Mouse (Mus musculus): ENCODE measurements around the gene Wdr25.

DNA sequence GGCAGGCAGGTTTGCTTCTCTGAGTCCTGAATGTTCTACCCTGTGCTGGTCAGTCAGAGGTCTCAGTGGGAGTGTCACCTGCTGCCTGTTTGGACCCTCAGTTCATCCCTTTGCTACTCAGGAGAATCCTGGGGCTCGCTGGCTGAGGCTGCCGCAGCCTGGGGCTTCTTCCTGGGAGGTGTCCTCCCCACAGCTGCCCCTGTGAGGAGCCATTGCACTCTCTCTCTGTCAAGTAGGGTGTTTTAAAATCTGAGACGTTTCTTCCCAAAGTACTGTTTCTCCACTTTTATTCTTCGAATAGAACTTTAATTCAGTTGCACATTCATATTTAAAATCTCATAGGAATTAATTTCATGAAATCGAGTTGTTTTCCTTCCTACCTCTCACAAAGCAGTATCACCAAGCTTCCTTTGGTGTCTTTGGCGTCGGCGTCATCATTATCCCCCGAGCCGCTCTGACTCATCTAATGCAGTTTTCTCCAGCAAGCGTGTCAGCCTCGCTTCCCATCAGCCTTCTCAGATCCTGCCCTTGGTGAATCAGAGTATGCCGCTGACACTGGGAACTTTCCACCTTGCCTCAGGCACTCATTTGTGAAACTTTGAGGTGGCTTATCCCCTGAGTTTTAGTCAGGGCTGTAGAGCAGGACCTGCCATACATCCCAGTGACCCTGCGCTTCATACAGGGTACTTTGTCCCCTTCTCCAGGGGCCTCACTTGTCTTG is 48.9 kb downstream of the Wdr25 start:
- TF ChIP-seq CTCF (IDR thresholded peaks at IDR 0.05; ENCODE audit: borderline replicate concordance, control insufficient read depth, extremely low read depth, insufficient read depth, low read length, poor library complexity) (no peak), POLR2A (IDR thresholded peaks at IDR 0.05; ENCODE audit: control insufficient read depth, extremely low read depth, insufficient read depth, low read length, poor library complexity) (no peak)

Data from thymus, adult 2 months (tissue).